Mouse (Mus musculus): ENCODE data around the gene Fam241b. TPM values are rescaled to one million over a fixed set of nuclear protein-coding genes. Genes with fewer than 3 reads are reported as not detected.

Gene Fam241b
- polyA plus RNA-seq, 1 experiment from 2014 or later: 19.3 TPM

DNA sequence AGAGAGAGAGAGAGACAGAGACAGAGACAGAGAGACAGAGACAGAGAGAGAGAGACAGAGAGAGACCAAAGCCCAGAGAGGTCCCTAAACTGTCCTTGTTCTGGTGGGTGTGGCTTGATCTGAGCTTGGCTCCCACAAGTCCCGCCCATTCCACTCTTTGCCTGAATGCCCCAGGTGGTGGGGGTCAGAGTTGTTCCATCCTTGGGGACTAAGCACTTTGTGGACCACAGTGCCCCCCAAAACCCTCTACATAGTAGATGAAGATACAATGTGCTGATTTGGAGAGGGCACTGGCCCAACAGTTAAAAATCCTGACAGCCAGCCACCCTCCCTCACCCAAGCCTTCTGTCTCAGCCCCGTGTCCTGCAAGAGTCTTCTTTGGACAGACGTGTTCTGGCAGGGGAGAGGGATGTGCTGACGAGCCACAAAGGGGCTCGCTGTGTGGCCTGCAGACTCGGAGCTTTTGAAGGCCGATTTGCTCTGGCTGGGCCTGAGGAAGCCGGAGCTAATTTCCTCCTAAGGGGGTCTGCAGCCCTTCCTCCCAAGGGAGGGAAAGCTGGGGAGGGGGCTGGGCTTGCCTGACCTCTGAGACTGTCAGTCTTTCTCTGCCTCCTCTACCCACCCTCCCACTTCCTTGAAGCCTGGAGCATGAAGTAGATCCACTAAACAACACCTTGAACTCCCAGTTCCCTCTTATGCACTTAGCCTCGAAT lies 29.3 kb upstream of the Fam241b start:
- Histone ChIP-seq H3K27me3 (ENCODE audit: low read depth, poor library complexity, severe bottlenecking) (peaks cover 81% of the 10 kb centered on the region), H3K36me3 (no peaks in the 10 kb centered on the region), H3K4me1 (peaks cover 38% of the 10 kb centered on the region), H3K9me3 (replicated peaks) (no peaks in the 10 kb centered on the region; the same call in 1 of the 2 replicates), H3K4me3 (0 out of 2 replicates have a peak overlapping the region, but pooled peaks have one; percentile 17), H3K27ac (replicated peaks) (peak overlapping the region; percentile 75)
- WGBS: 4% methylated on average over 9 of the region's 9 CpGs
- peak; percentile 73 for DNase-seq (ENCODE audit: low spot score)

DNA sequence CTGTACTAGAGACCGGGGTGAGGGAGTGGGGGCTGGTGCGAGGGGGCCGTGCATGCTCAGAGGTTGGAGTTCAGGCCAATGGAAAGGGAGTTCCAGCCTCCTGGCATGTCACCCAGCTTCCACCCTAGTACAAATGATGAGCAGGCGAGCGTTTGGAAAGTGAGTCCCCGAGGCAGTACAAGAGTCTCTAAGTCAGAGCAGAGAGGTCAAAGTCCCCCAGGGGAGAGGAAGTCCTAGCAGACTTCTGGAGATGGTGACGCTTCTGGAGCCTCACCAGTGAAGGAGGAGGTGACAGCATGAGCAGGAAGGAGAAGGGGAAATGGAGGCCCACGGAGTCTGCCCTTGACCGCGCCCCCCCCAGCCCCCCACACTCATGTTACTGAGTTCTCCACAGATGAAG lies 18.7 kb upstream of the Fam241b start:
- Histone ChIP-seq H3K36me3 (no peaks in the 10 kb centered on the region), H3K9me3 (replicated peaks) (0 out of 2 replicates have a peak, but pooled peaks cover 5% of the 10 kb centered on the region), H3K27me3 (ENCODE audit: low read depth, poor library complexity, severe bottlenecking) (peaks cover 10% of the 10 kb centered on the region; the same call in 1 of the 2 replicates), H3K4me3 (no peak overlapping the region), H3K4me1 (peaks cover 14% of the 10 kb centered on the region), H3K27ac (replicated peaks) (0 out of 2 replicates have a peak overlapping the region, but pooled peaks have one; percentile 33)
- no peak for DNase-seq (ENCODE audit: low spot score)
- 60% methylated on average over 10 of the region's 10 CpGs for WGBS

DNA sequence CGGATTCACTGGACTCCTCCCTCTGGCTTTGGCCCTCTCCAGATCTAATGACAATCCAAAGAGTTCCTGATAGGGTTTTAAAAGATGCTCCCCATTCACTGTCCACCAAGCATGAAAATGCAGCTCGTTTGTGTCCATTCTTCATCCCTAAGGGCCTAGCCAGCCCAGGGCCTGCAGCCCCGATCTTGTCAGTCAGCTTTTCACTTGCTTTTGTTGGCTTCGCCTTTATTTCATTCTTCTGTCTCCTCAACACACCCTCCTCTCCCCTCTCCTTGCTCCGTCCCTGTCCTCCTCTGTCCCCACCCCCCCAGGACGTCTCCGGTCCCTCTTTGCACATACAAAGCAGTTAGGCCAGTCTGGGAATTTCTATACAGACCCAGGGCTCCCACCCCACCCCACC lies 6.2 kb upstream of the Fam241b start:
- H3K9me3 ChIP-seq (replicated peaks): no peaks in the 10 kb centered on the region
- 11% methylated on average over 7 of the region's 7 CpGs for WGBS
- 0 out of 2 replicates have a peak overlapping the region, but pooled peaks have one; percentile 20 for H3K4me3 ChIP-seq
- H3K27me3 ChIP-seq (ENCODE audit: low read depth, poor library complexity, severe bottlenecking): peaks cover 58% of the 10 kb centered on the region
- no peaks in the 10 kb centered on the region for H3K36me3 ChIP-seq
- H3K4me1 ChIP-seq: peaks cover 40% of the 10 kb centered on the region
- peak; percentile 48 for DNase-seq (ENCODE audit: low spot score)
- H3K27ac ChIP-seq (replicated peaks): peak overlapping the region; percentile 74

DNA sequence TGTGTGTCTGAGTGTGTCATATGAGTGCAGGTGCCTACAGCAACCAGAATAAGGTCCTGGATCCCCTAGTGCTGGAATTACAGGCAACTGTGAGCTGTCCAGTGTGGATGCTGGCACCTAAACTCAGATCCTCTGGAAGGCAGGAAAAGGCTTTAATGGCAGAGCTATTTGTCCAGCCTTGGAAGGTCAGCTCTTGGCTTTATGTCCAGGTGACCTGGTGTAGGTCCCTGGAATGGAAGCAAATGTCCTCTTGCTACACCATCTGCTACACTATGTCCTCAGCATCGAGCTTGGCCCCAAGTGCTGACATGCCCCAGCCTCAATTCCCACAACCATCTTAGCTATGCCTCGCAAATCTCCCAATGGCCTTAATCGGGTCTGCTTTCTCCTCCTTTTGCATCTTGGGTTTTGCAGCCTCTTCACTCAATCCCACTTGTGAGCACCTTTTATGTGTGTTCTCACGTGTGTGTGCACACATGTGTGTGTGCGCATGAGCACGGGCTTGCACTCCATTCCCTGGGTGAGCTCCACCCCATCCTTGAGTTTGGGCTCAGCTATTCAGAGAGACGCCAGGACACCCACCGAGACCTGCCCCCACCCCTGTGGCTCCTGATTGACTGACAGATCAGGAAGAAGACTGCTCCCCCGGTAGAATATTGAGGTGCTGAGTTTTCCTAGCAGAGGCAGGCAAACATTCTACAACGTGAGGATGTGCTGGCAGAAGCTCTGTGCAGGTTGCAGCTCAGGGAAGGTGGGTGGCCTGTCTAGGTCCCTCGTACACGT lies 3.9 kb upstream of the Fam241b start:
- 54% methylated on average over 12 of the region's 12 CpGs for WGBS
- no peak overlapping the region for H3K4me3 ChIP-seq
- DNase-seq (ENCODE audit: low spot score): no peak
- no peaks in the 10 kb centered on the region for H3K9me3 ChIP-seq (replicated peaks)
- peaks cover 40% of the 10 kb centered on the region for H3K4me1 ChIP-seq
- H3K36me3 ChIP-seq: no peaks in the 10 kb centered on the region
- 0 out of 2 replicates have a peak overlapping the region, but pooled peaks have one; percentile 9 for H3K27ac ChIP-seq (replicated peaks)
- peaks cover 72% of the 10 kb centered on the region for H3K27me3 ChIP-seq (ENCODE audit: low read depth, poor library complexity, severe bottlenecking)

DNA sequence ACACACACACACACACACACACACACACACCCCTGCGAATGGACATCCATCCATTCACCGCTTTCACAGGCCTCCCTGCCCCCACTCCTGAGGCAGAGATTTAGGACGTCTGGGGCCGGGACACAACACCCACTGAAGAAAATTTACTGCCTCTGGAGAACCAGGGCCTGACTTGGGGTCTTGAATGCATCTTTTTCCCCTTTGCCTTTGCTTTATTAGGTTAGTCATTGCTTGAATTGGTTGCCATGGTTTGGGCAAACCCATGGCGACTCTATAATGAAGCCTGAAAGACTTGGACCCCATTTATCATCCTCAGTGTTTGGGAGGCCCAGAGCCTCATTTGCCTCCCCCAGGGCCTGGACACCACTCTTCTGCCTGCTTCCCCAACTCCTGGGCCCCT lies 2.2 kb upstream of the Fam241b start:
- no peak overlapping the region for H3K4me3 ChIP-seq
- WGBS: 61% methylated on average over 5 of the region's 5 CpGs
- H3K36me3 ChIP-seq: no peaks in the 10 kb centered on the region
- H3K4me1 ChIP-seq: peaks cover 40% of the 10 kb centered on the region
- H3K27ac ChIP-seq (replicated peaks): no peak overlapping the region
- peaks cover 65% of the 10 kb centered on the region for H3K27me3 ChIP-seq (ENCODE audit: low read depth, poor library complexity, severe bottlenecking)
- H3K9me3 ChIP-seq (replicated peaks): no peaks in the 10 kb centered on the region
- no peak for DNase-seq (ENCODE audit: low spot score)

DNA sequence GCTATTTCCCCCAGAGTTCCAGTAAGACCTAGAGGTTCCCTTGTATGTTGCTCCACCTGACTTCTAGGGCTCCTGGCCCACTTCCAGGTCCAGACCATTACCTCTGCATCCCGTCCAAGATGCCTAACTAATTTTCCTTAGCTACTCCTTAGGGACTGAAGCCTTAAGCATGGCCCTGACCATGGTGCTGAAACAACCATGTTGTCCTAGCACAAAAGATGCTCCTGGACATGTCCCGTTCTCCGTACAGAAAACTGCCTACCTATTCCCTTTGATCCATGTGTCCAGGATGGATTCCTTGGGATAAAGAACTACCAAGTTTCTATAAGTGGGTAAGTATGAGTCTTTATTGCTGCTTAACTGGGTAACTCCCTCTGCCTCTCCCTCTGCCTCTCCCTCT lies 5.7 kb downstream of the Fam241b start:
- DNase-seq (ENCODE audit: low spot score): no peak
- Histone ChIP-seq H3K4me1 (peaks cover 37% of the 10 kb centered on the region), H3K27ac (replicated peaks) (no peak overlapping the region), H3K27me3 (ENCODE audit: low read depth, poor library complexity, severe bottlenecking) (peaks cover 74% of the 10 kb centered on the region), H3K9me3 (replicated peaks) (no peaks in the 10 kb centered on the region), H3K36me3 (no peaks in the 10 kb centered on the region), H3K4me3 (no peak overlapping the region)
- 27% methylated on average over 3 of the region's 3 CpGs for WGBS

DNA sequence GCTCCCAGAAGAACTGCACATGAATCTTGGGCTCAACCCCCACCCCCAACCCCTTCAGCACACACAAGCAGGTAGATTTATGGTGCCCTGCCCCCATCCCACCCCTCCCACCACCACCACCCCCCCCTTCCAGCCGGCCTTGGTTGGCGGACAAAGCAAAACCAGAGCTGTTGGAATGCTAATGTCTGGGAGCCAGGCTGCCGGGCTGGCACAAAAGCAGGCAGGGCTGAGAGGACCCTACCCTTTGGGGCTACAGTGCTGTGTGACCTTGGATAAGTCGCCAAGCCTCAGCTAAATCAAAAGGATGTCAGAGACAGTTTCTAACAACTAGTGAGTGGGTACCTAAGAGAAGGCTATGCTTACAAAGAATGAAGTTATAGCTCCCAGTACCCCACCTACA lies 6.6 kb downstream of the Fam241b start:
- H3K4me1 ChIP-seq: peaks cover 46% of the 10 kb centered on the region
- H3K27ac ChIP-seq (replicated peaks): no peak overlapping the region
- H3K36me3 ChIP-seq: no peaks in the 10 kb centered on the region
- peaks cover 82% of the 10 kb centered on the region for H3K27me3 ChIP-seq (ENCODE audit: low read depth, poor library complexity, severe bottlenecking)
- no peak for DNase-seq (ENCODE audit: low spot score)
- no peak overlapping the region for H3K4me3 ChIP-seq
- 8% methylated on average over 4 of the region's 4 CpGs for WGBS
- no peaks in the 10 kb centered on the region for H3K9me3 ChIP-seq (replicated peaks)

DNA sequence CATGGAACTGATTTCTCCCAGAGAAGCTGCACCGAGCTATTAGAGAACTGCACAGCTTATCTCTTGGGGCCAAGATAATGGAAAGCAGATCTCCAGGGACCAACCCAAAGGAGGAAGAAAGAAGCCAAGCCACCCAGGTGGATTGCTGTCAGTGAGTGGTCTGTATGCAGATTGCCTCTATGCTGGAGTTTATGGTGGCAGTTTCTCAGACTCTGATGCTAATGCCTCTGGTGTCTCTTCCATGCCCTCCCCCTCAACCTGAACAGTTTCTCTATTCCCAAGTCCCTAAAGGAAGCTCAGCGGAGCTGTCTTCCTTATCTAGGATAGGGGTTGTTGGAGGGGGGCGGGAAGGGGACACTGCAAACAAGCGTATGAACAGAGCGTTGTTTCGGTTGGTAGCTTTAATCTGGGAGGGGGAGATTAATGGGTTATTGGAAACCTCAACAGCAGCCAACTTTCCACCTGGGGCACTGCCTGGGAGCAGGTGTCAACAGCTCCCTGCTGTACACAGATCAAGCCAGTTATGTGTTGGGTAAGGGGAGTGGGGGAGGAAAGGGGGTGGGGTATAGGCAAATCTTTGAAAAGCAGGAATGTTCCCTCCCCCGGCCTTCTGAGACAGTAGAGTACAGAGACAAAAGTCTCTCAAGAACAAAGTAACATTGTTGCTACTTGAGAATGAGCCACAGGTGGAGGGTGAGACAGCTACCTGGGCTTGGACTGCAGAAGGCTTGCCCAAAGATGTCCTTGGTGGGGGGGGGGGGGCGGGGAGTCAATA lies 7.8 kb downstream of the Fam241b start:
- H3K27ac ChIP-seq (replicated peaks): no peak overlapping the region
- no peak overlapping the region for H3K4me3 ChIP-seq
- H3K9me3 ChIP-seq (replicated peaks): no peaks in the 10 kb centered on the region
- no peak for DNase-seq (ENCODE audit: low spot score)
- H3K36me3 ChIP-seq: no peaks in the 10 kb centered on the region
- H3K27me3 ChIP-seq (ENCODE audit: low read depth, poor library complexity, severe bottlenecking): peaks cover 88% of the 10 kb centered on the region
- H3K4me1 ChIP-seq: peaks cover 52% of the 10 kb centered on the region
- 5% methylated on average over 8 of the region's 8 CpGs for whole genome bisulfite sequencing

DNA sequence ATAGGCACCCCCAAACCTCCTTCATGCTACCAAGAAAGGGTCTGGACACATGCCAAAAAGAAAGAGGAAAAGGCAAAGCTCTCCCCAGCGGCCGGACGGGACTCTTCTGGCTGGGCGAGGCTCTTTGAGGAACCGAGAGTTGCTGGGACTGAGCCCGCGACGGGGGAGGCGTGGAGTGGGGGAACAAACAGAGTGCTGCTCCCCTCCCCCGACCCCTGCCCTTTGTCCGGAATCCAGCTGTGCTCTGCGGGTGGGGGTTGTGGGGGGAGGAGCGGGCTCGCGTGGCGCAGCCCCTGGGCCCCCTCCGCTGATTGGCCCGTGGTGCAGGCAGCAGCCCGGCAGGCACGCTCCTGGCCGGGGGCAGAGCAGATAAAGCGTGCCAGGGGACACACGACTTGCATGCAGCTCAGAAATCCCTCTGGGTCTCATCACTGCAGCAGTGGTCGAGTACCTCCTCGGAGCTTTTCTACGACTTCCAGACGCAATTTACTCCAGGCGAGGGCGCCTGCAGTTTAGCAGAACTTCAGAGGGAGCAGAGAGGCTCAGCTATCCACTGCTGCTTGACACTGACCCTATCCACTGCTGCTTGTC lies 10.9 kb downstream of the Fam241b start, which contains the start of gene Neurog3:
Gene Neurog3 (plus strand): TSS at position 400 of the 591 bp plus-strand sequence.
- peak within 1 kb of the TSS; percentile 52 for H3K4me3 ChIP-seq
- peak; percentile 47 for DNase-seq (ENCODE audit: low spot score)
- H3K9me3 ChIP-seq (replicated peaks): no peaks in the 10 kb centered on the region
- H3K36me3 ChIP-seq: no peaks in the 10 kb centered on the region
- peaks cover 100% of the 10 kb centered on the region for H3K27me3 ChIP-seq (ENCODE audit: low read depth, poor library complexity, severe bottlenecking)
- under 1% methylated on average over 29 of the region's 29 CpGs for WGBS
- H3K27ac ChIP-seq (replicated peaks): no peak within 1 kb of the TSS; the same call in 1 of the 2 replicates
- peaks cover 56% of the 10 kb centered on the region for H3K4me1 ChIP-seq

DNA sequence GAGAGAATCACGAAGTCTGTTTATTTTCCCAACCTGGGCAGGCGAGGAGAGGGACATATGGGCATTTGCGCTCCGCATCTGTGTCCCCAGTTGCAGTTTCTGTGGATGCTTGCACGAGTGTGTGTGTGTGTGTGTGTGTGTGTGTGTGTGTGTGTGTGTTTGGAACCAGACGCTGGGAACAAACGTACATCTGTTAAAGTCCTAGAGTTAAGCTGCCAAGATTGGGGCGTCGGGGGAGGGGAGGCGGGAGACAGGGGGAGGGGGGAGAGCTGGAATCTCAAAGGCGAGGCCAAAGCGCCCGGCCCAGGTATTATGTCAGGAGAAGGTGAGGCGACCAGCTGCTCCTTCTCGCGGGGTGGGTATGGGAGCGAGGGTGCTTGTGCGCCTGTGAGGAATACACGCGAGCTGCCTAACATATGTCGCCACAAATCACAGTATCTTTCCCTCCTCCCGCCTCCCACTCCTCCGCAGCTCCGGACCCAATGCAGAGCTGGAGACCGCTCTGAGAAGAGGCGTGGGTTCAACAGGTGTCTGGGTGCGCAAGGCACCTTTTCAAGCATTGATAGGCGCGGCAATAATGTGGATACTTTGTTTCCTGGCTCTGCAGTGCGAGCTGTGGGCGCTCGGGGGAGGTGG lies 15.3 kb downstream of the Fam241b start:
- WGBS: 3% methylated on average over 32 of the region's 32 CpGs
- H3K27ac ChIP-seq (replicated peaks): no peak overlapping the region
- H3K27me3 ChIP-seq (ENCODE audit: low read depth, poor library complexity, severe bottlenecking): peaks cover 78% of the 10 kb centered on the region
- no peak overlapping the region for H3K4me3 ChIP-seq
- no peaks in the 10 kb centered on the region for H3K36me3 ChIP-seq
- H3K9me3 ChIP-seq (replicated peaks): no peaks in the 10 kb centered on the region
- DNase-seq (ENCODE audit: low spot score): no peak
- peaks cover 23% of the 10 kb centered on the region for H3K4me1 ChIP-seq

DNA sequence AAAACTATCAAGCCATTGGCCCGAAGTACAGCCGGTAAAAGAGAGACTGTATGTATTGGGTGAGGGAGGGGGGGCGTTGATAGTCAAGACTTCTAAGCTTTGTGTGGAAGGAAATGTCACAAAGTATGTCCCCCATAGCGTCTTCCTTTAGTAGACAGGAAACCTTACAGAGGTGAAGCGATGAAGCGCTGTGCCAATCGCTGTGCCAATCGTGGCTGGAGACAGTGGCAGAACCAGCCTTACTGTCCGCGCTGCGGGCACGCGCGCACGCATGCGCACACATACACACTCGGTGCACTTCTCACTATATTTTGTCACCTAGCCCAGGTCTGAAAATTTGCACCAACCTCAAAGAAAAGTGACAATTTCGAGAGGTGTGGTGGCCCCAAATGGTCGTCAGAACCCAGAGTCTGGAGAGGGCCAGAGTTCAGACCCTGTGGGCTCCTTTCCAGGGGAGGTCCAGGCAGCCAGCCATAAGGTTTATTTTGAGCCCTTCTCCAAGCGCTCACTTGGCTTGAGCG lies 15.9 kb downstream of the Fam241b start:
- Histone ChIP-seq H3K36me3 (no peaks in the 10 kb centered on the region), H3K27ac (replicated peaks) (no peak overlapping the region), H3K9me3 (replicated peaks) (no peaks in the 10 kb centered on the region), H3K4me1 (peaks cover 17% of the 10 kb centered on the region), H3K27me3 (ENCODE audit: low read depth, poor library complexity, severe bottlenecking) (peaks cover 72% of the 10 kb centered on the region), H3K4me3 (no peak overlapping the region)
- DNase-seq (ENCODE audit: low spot score): no peak
- 39% methylated on average over 21 of the region's 21 CpGs for WGBS
